Mouse (Mus musculus): ENCODE results near the gene Upf2. TPM values are rescaled to one million over a fixed set of nuclear protein-coding genes. Genes with fewer than 3 reads are reported as not detected.
"Not testable (repeated sequence)": the region's sequence is repeated elsewhere in the genome, so short reads cannot be mapped to it uniquely, and the experiment has no call there.

The Upf2 gene
- total RNA-seq, 2 experiments from 2014 or later, result 33.1 to 38.1 TPM

GRCm38 (mm10) chr2:6060071-6060804, 109.0 kb downstream of the Upf2 start:
- DNase-seq (ENCODE audit: extremely low spot score in 1 of 2, low spot score in 1 of 2), result no peak

GRCm38 (mm10) chr2:6067341-6067740, 116.1 kb downstream of the Upf2 start:
- no peak for DNase-seq (ENCODE audit: extremely low spot score in 1 of 2, low spot score in 1 of 2)

GRCm38 (mm10) chr2:6070925-6071324, 119.7 kb downstream of the Upf2 start:
- no peak for DNase-seq (ENCODE audit: extremely low spot score in 1 of 2, low spot score in 1 of 2)

- DNase-seq (ENCODE audit: extremely low spot score in 1 of 2, low spot score in 1 of 2), result no peak
These were observed 120.5 kb downstream of the Upf2 start for GRCm38 (mm10) chr2:6071598-6072440.

- DNase-seq (ENCODE audit: extremely low spot score in 1 of 2, low spot score in 1 of 2), result no peak
These were observed 121.5 kb downstream of the Upf2 start for GRCm38 (mm10) chr2:6072685-6073260.

GRCm38 (mm10) chr2:6074891-6075529, 123.7 kb downstream of the Upf2 start:
- no peak for DNase-seq (ENCODE audit: extremely low spot score in 1 of 2, low spot score in 1 of 2)

GRCm38 (mm10) chr2:6075530-6075896, 124.2 kb downstream of the Upf2 start:
- DNase-seq (ENCODE audit: extremely low spot score in 1 of 2, low spot score in 1 of 2), result no peak

GRCm38 (mm10) chr2:6080037-6080436, 128.8 kb downstream of the Upf2 start:
- DNase-seq (ENCODE audit: extremely low spot score in 1 of 2, low spot score in 1 of 2), result no peak

- no peak for DNase-seq (ENCODE audit: extremely low spot score in 1 of 2, low spot score in 1 of 2)
These were observed 129.8 kb downstream of the Upf2 start for GRCm38 (mm10) chr2:6081108-6081507.

GRCm38 (mm10) chr2:6082615-6083014, 131.3 kb downstream of the Upf2 start:
- DNase-seq (ENCODE audit: extremely low spot score in 1 of 2, low spot score in 1 of 2), result no peak

GRCm38 (mm10) chr2:6083696-6084095, 132.4 kb downstream of the Upf2 start:
- no peak for DNase-seq (ENCODE audit: extremely low spot score in 1 of 2, low spot score in 1 of 2)

GRCm38 (mm10) chr2:6085622-6086530, 134.6 kb downstream of the Upf2 start:
- DNase-seq (ENCODE audit: extremely low spot score in 1 of 2, low spot score in 1 of 2), result no peak

GRCm38 (mm10) chr2:6087151-6087550, 135.9 kb downstream of the Upf2 start:
- DNase-seq (ENCODE audit: extremely low spot score in 1 of 2, low spot score in 1 of 2), result no peak

- DNase-seq (ENCODE audit: extremely low spot score in 1 of 2, low spot score in 1 of 2), result not testable (repeated sequence)
These were observed 138.7 kb downstream of the Upf2 start for GRCm38 (mm10) chr2:6089941-6090340.

GRCm38 (mm10) chr2:6097113-6097716, 145.9 kb downstream of the Upf2 start:
- no peak for DNase-seq (ENCODE audit: extremely low spot score in 1 of 2, low spot score in 1 of 2)

- DNase-seq (ENCODE audit: extremely low spot score in 1 of 2, low spot score in 1 of 2), result no peak
These were observed 147.7 kb downstream of the Upf2 start for GRCm38 (mm10) chr2:6098924-6099323.

- no peak for DNase-seq (ENCODE audit: extremely low spot score in 1 of 2, low spot score in 1 of 2)
These were observed 148.2 kb downstream of the Upf2 start for GRCm38 (mm10) chr2:6099443-6099842.

- DNase-seq (ENCODE audit: extremely low spot score in 1 of 2, low spot score in 1 of 2), result no peak
These were observed 148.9 kb downstream of the Upf2 start for GRCm38 (mm10) chr2:6100027-6100749.

GRCm38 (mm10) chr2:6100755-6101154, 149.5 kb downstream of the Upf2 start:
- DNase-seq (ENCODE audit: extremely low spot score in 1 of 2, low spot score in 1 of 2), result no peak

Measured in layer of hippocampus, postnatal 25 days (tissue).